Mouse (Mus musculus): ENCODE measurements at regions not wholly inside any gene's neighbourhood (a gene's known extent, or its start where the extent isn't known, plus 50 kb on each side); places are given as distances from the start of the nearest gene placed in this dataset.

DNA sequence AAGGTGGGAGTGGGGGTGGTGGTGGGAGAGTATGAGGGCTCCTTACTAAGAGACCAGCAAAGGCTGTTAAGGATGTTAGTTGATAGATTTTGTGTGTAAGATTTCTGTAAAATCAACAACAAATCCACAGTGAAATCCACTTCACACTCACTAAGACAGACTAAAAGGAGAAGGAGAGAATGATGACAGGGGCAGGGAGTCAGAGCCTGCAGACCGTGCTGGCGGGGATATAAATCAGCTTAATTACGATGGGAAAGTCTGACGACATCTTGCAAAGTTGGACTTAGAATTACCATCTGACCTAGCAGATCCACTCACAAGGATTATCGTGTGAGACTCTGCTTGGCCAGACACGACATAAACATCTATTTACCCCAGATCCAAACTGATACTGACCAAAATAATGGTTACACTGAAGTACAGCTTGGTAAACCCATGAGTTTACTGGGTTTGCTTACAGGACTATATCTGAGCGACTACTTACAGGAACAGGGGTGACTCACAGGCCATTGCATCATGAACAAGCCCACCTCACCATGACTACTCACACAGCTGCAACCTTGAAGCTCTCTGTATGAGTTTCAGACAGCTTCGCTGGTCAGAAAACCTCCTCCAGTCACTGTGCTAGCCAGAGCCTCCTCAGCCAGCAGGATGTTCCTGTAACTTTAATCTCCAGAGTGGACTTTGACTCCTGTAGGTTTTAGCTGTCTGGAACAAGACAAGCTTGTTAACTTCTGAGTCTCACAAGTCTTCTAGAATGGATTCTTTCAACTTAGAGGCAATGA is 50.5 kb upstream of the Ednra start:
- no peaks in the 10 kb centered on the region; the same call in 1 of the 2 replicates for H3K4me1 ChIP-seq (ENCODE audit: control insufficient read depth, insufficient read depth, low read length)
- H3K4me3 ChIP-seq (ENCODE audit: low read depth, low read length) = no peak overlapping the region
- ATAC-seq (ENCODE audit: insufficient number of reproducible peaks, insufficient read depth, low FRiP score, low read depth) = no peak
- no peak overlapping the region for H3K4me2 ChIP-seq (replicated peaks; ENCODE audit: low read depth, low read length)
- no peak overlapping the region for H3K9ac ChIP-seq (replicated peaks; ENCODE audit: low read depth, low read length)
- WGBS = 43% methylated on average over 8 of the region's 8 CpGs
- no peaks in the 10 kb centered on the region for H3K36me3 ChIP-seq (ENCODE audit: control insufficient read depth, insufficient read depth, low read length)
- H3K27me3 ChIP-seq (ENCODE audit: control insufficient read depth, insufficient read depth, low read length) = no peaks in the 10 kb centered on the region
- no peak overlapping the region for H3K27ac ChIP-seq (ENCODE audit: low read length)
- no peaks in the 10 kb centered on the region for H3K9me3 ChIP-seq (ENCODE audit: control insufficient read depth, low read depth, low read length)

DNA sequence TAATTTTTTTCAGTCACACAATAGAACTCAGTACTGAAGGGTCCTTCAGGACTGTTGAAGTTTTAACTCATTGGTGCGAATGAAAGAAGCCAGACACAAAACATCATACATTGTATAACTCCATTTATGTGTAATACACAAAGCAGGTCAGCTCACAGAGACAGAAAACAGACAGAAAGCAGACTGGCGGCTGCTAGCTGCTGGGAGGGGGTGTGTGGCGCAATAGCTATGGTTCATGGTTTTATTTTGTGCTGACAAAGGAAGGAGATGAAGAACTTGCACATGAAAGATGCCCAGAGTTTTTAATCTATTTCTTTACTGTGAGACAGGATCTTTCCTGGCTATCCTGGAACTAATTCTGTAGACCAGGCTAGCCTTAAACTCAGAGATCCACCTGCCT is 51.3 kb upstream of the Ednra start:
- Histone ChIP-seq H3K4me1 (ENCODE audit: control insufficient read depth, insufficient read depth, low read length) (no peaks in the 10 kb centered on the region; the same call in 1 of the 2 replicates), H3K4me3 (ENCODE audit: low read depth, low read length) (no peak overlapping the region), H3K9me3 (ENCODE audit: control insufficient read depth, low read depth, low read length) (no peaks in the 10 kb centered on the region), H3K36me3 (ENCODE audit: control insufficient read depth, insufficient read depth, low read length) (no peaks in the 10 kb centered on the region), H3K4me2 (replicated peaks; ENCODE audit: low read depth, low read length) (no peak overlapping the region), H3K27ac (ENCODE audit: low read length) (no peak overlapping the region), H3K9ac (replicated peaks; ENCODE audit: low read depth, low read length) (no peak overlapping the region), H3K27me3 (ENCODE audit: control insufficient read depth, insufficient read depth, low read length) (no peaks in the 10 kb centered on the region)
- ATAC-seq (ENCODE audit: insufficient number of reproducible peaks, insufficient read depth, low FRiP score, low read depth) = no peak
- 72% methylated on average over 3 of the region's 3 CpGs for WGBS

DNA sequence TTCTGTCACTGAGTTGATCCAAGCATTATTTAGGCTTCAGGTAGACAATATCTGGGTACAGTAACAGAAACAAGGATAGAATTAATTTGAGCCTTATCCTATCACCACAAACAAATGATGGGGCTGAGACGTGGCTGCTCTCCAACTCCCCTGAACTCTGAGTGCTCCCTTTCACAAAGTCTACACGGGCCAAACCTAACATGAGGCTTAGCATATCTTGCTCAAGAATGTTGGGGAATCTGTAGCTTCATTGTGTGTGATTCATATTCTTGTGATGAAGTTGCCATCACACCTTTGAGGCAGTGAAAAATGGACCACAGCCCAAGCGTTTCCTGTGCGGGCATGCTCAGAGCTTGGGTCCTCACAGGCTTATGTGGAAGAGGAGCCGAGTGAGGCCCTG is 53.3 kb upstream of the Ednra start:
- H3K27me3 ChIP-seq (ENCODE audit: control insufficient read depth, insufficient read depth, low read length) = no peaks in the 10 kb centered on the region
- no peak overlapping the region for H3K4me2 ChIP-seq (replicated peaks; ENCODE audit: low read depth, low read length)
- ATAC-seq (ENCODE audit: insufficient number of reproducible peaks, insufficient read depth, low FRiP score, low read depth) = peak; percentile 44; the same call in 1 of the 2 replicates
- no peaks in the 10 kb centered on the region for H3K9me3 ChIP-seq (ENCODE audit: control insufficient read depth, low read depth, low read length)
- H3K4me1 ChIP-seq (ENCODE audit: control insufficient read depth, insufficient read depth, low read length) = no peaks in the 10 kb centered on the region; the same call in 1 of the 2 replicates
- WGBS = 44% methylated on average over 5 of the region's 5 CpGs
- no peak overlapping the region for H3K27ac ChIP-seq (ENCODE audit: low read length)
- H3K36me3 ChIP-seq (ENCODE audit: control insufficient read depth, insufficient read depth, low read length) = no peaks in the 10 kb centered on the region
- H3K4me3 ChIP-seq (ENCODE audit: low read depth, low read length) = no peak overlapping the region
- H3K9ac ChIP-seq (replicated peaks; ENCODE audit: low read depth, low read length) = no peak overlapping the region

DNA sequence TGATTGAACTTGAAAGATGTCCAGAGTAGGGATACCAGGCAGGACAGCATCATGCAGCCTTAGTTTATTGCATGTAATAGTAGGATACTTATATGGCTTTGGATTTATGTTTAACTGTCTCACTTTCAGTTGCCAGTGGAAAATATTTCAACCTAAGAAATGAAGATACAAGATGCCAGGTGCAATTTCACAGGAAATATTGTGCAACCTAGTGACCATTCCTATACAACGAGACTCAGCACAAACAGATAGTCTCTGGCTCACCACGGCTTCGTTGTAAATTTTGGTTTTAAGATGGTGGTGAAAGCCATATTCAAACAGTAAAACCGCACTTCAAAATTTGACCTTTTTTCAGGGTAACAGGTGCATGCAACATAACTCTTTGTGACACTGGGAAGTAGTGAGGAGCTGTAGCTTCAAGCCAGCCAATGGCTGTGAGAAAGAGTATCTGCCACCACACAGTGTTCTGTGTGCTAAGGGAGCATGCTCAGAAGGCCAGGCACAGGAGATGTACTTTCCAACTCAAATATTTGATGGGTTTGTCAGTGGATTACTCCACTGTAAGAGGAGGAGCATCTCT is 61.5 kb upstream of the Ednra start:
- Histone ChIP-seq H3K36me3 (ENCODE audit: control insufficient read depth, insufficient read depth, low read length) (no peaks in the 10 kb centered on the region), H3K4me2 (replicated peaks; ENCODE audit: low read depth, low read length) (no peak overlapping the region), H3K27me3 (ENCODE audit: control insufficient read depth, insufficient read depth, low read length) (no peaks in the 10 kb centered on the region), H3K9me3 (ENCODE audit: control insufficient read depth, low read depth, low read length) (no peaks in the 10 kb centered on the region), H3K4me1 (ENCODE audit: control insufficient read depth, insufficient read depth, low read length) (0 out of 2 replicates have a peak, but pooled peaks cover 4% of the 10 kb centered on the region), H3K4me3 (ENCODE audit: low read depth, low read length) (no peak overlapping the region), H3K9ac (replicated peaks; ENCODE audit: low read depth, low read length) (no peak overlapping the region), H3K27ac (ENCODE audit: low read length) (no peak overlapping the region)
- WGBS = 88% methylated on average over 4 of the region's 4 CpGs
- ATAC-seq (ENCODE audit: insufficient number of reproducible peaks, insufficient read depth, low FRiP score, low read depth) = no peak

DNA sequence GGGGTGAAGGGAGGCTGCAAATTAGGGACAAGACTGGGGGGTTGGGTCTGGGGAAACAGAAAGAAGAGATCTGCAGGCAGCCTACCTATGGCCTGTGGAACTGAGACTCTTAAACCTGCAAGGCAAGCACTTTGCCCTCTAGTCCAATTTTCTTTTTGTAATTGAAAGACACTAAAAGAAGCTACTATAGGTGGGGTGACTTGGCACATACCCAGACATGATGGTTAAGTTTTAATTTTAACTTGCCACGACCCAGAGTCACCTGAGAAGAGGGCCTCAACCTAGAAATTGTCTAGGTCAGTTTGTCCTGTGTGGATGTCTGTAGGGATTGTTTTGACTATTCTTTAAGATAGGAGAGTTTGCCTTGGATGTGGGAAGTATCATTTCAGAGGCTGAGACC is 70.6 kb upstream of the Ednra start:
- no peak overlapping the region for H3K27ac ChIP-seq (ENCODE audit: low read length)
- no peaks in the 10 kb centered on the region for H3K36me3 ChIP-seq (ENCODE audit: control insufficient read depth, insufficient read depth, low read length)
- no peak overlapping the region for H3K9ac ChIP-seq (replicated peaks; ENCODE audit: low read depth, low read length)
- H3K27me3 ChIP-seq (ENCODE audit: control insufficient read depth, insufficient read depth, low read length) = no peaks in the 10 kb centered on the region
- no peaks in the 10 kb centered on the region for H3K4me1 ChIP-seq (ENCODE audit: control insufficient read depth, insufficient read depth, low read length)
- no peak overlapping the region for H3K4me2 ChIP-seq (replicated peaks; ENCODE audit: low read depth, low read length)
- H3K9me3 ChIP-seq (ENCODE audit: control insufficient read depth, low read depth, low read length) = no peaks in the 10 kb centered on the region
- H3K4me3 ChIP-seq (ENCODE audit: low read depth, low read length) = no peak overlapping the region
- ATAC-seq (ENCODE audit: insufficient number of reproducible peaks, insufficient read depth, low FRiP score, low read depth) = no peak
- WGBS = 63% methylated on average over 1 of the region's 1 CpGs

DNA sequence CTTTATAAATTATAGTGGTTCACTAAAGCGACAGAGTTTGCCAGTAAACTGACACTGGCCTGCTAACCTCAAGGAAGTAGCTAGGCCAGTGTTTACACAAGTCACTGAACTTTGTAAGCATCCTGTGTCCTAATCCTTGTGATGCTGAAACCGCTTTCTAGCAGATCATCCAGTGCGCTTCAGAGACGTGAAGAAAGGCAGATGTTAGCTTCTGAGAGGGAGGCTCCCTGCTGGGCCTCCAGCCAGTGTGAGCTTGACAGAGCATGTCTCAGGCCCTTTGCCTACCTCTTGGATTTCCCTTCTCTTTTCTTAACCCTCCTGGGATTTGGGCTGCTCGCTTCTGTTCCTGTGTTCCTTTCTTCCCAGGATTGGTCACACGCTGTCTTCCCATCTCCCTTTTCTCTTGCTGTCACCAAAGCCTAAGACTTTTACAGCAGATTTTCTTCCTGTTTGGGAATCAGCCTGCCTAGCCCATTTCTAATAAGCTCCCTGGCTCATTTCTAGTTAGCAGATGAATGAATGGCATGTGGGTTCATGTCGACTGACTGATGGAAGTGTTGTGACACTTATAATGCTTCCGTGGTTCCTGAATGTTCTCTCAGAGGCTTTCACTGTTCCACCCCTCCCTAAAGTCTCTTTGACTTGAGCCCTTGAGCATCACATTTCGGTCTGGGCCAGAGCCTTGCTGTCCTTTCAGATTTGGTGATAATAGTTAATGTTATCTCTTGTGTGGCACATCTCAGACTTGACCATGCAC is 79.1 kb upstream of the Ednra start:
- no peaks in the 10 kb centered on the region for H3K9me3 ChIP-seq (ENCODE audit: control insufficient read depth, low read depth, low read length)
- no peak overlapping the region for H3K9ac ChIP-seq (replicated peaks; ENCODE audit: low read depth, low read length)
- peaks cover 8% of the 10 kb centered on the region; the same call in 1 of the 2 replicates for H3K4me1 ChIP-seq (ENCODE audit: control insufficient read depth, insufficient read depth, low read length)
- H3K4me2 ChIP-seq (replicated peaks; ENCODE audit: low read depth, low read length) = no peak overlapping the region
- H3K27ac ChIP-seq (ENCODE audit: low read length) = peak overlapping the region; percentile 75
- 57% methylated on average over 9 of the region's 9 CpGs for WGBS
- no peak overlapping the region for H3K4me3 ChIP-seq (ENCODE audit: low read depth, low read length)
- no peaks in the 10 kb centered on the region for H3K27me3 ChIP-seq (ENCODE audit: control insufficient read depth, insufficient read depth, low read length)
- ATAC-seq (ENCODE audit: insufficient number of reproducible peaks, insufficient read depth, low FRiP score, low read depth) = peak; percentile 88
- no peaks in the 10 kb centered on the region for H3K36me3 ChIP-seq (ENCODE audit: control insufficient read depth, insufficient read depth, low read length)

DNA sequence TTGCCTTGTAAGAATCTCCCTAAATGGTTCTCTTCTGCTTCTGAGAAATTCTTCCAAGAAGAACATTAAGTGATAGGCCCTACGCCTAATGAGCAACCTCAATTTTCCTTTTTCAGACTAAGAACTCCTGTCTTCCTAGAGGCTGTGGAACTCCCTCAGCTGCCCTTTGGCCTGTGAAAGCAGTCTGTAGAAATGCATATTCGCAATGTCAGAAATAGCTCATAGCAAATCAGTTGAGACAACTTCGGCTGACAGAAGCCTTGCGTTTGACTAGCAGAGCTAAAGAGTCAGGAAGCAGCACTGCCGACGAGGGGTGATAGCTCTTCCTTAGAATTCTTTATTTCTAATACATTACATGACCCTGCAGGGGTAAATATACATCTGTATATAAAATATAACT is 80.3 kb upstream of the Ednra start:
- Histone ChIP-seq H3K36me3 (ENCODE audit: control insufficient read depth, insufficient read depth, low read length) (no peaks in the 10 kb centered on the region), H3K9me3 (ENCODE audit: control insufficient read depth, low read depth, low read length) (no peaks in the 10 kb centered on the region), H3K27ac (ENCODE audit: low read length) (no peak overlapping the region), H3K4me3 (ENCODE audit: low read depth, low read length) (no peak overlapping the region), H3K4me1 (ENCODE audit: control insufficient read depth, insufficient read depth, low read length) (peaks cover 8% of the 10 kb centered on the region; the same call in 1 of the 2 replicates), H3K9ac (replicated peaks; ENCODE audit: low read depth, low read length) (no peak overlapping the region), H3K27me3 (ENCODE audit: control insufficient read depth, insufficient read depth, low read length) (no peaks in the 10 kb centered on the region), H3K4me2 (replicated peaks; ENCODE audit: low read depth, low read length) (no peak overlapping the region)
- ATAC-seq (ENCODE audit: insufficient number of reproducible peaks, insufficient read depth, low FRiP score, low read depth) = no peak
- WGBS = 61% methylated on average over 6 of the region's 6 CpGs

DNA sequence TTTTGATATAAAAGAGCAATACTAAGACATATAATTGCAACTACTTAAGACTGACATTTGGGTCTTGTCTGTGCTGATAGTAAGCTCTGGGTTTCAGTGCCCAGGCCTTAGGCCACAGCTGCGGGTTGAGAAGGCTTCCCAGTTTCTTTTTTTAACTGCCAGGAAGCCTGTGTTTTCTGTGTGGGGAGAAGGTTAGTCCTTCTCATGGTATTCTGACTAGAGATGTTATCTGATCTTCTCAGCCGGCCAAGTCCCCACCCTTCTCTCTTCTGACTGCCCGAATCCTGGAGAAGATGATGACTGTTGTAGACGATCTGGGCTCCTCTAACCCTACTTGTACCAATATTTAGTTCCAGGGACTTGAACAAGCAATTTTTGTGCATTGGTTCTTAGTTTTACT is 80.7 kb upstream of the Ednra start:
- H3K4me2 ChIP-seq (replicated peaks; ENCODE audit: low read depth, low read length) = no peak overlapping the region
- H3K27ac ChIP-seq (ENCODE audit: low read length) = no peak overlapping the region
- H3K36me3 ChIP-seq (ENCODE audit: control insufficient read depth, insufficient read depth, low read length) = no peaks in the 10 kb centered on the region
- no peaks in the 10 kb centered on the region for H3K9me3 ChIP-seq (ENCODE audit: control insufficient read depth, low read depth, low read length)
- WGBS = 42% methylated on average over 4 of the region's 4 CpGs
- no peak for ATAC-seq (ENCODE audit: insufficient number of reproducible peaks, insufficient read depth, low FRiP score, low read depth)
- H3K9ac ChIP-seq (replicated peaks; ENCODE audit: low read depth, low read length) = no peak overlapping the region
- H3K27me3 ChIP-seq (ENCODE audit: control insufficient read depth, insufficient read depth, low read length) = no peaks in the 10 kb centered on the region
- H3K4me3 ChIP-seq (ENCODE audit: low read depth, low read length) = no peak overlapping the region
- peaks cover 8% of the 10 kb centered on the region; the same call in 1 of the 2 replicates for H3K4me1 ChIP-seq (ENCODE audit: control insufficient read depth, insufficient read depth, low read length)
